Mouse (Mus musculus): ENCODE results near the gene Ovch2.

Ovch2 gene

DNA sequence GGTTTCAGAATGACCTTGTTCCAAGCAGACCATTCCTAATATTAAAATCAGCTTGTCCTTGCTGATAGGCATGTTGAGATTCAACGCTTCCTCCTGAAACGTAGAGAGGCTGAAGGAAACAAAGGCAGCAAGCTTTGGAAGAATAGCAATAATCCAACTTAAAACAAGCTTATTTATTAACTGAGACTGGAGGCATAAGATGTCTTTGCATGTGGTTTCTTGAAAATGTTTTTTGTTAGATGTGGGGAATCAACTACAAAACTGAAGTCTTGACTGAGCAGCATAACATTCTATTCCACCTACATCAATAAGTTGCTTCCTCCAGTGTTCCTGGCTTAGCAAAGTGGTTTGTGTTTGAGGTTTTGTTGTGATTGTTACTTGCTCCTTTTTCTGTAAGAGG is at the start of gene Ovch2:
Gene Ovch2 (minus strand): TSS at position 101 of the 400 bp plus-strand sequence.
- WGBS = 84% methylated on average over 2 of the region's 2 CpGs

GRCm38 (mm10) chr7:107847390-107847789 is 46.4 kb upstream of the Ovch2 start, which contains the start of gene Olfr470:
Olfr470 (minus strand) TSS chr7:107847490.
- 69% methylated on average over 1 of the region's 1 CpGs for WGBS

DNA sequence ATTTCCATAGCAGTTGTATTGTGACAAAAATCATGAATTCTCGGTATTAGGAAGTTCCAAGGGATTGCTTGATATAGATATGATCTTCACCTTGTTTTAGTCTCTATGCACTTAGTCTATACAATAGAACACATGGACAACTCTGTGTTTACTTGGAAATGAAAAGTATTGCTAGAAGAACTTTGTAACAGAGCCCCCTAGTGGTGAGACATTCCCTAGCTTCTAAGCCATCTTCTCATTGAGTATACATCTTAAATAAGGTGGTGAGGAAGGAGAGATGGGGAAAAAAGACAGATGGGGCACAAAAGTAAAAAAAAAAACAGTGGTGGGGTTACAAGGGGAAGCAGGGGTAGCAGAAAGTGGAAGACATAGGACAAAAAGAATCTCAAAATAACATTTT is 40.7 kb upstream of the Ovch2 start:
- 86% methylated on average over 1 of the region's 1 CpGs for WGBS

DNA sequence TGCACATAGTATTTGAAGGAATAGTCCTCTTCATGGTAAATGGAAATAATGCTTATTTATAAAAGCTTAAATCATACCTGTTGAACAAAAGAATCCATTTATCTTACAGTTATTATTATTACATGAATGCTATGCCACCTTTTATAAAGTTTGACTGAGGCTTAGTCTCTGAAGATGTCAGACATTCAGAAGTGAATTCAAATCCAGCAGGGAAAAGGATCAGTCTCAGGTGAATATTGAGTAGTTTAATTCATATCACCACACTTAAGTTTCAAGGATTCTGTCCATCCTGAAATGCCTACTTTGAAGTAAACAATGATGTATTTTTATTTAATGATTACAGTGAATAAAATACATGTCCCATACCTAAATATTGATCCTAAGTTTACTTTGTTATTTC is 24.4 kb upstream of the Ovch2 start, which contains the start of gene Olfr469:
Gene Olfr469 (minus strand): TSS at position 101 of the 400 bp plus-strand sequence.

GRCm38 (mm10) chr7:107823867-107824266 is 22.9 kb upstream of the Ovch2 start:
- 60% methylated on average over 2 of the region's 2 CpGs for WGBS

DNA sequence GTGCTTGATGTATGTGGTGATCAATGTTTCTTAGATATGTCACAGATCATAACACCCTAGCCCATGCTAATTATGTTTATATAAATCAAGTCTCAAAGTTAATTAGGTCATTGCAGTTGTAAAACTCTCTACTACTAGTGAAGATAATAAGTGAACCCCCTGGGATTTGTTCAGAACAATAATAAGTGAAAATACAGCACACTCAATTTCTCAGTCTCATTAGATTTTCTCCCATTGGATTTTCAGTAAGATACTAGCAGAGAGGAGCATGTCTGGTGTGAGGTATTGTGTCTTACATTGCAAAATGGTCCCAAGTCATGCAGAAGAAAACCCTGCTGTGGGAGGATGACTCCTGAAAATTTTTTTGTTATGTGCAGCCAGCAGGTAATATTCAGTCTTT is 11.0 kb upstream of the Ovch2 start, which contains the start of gene Olfr467:
Gene Olfr467 (plus strand): TSS at position 301 of the 400 bp plus-strand sequence.

GRCm38 (mm10) chr7:107802138-107802537 is 1.1 kb upstream of the Ovch2 start:
- 74% methylated on average over 3 of the region's 3 CpGs for WGBS

GRCm38 (mm10) chr7:107796500-107796899 is 4.5 kb downstream of the Ovch2 start:
- 95% methylated on average over 2 of the region's 2 CpGs for WGBS

- 54% methylated on average over 3 of the region's 3 CpGs for WGBS
Measured at GRCm38 (mm10) chr7:107787977-107788620, 12.9 kb downstream of the Ovch2 start.

DNA sequence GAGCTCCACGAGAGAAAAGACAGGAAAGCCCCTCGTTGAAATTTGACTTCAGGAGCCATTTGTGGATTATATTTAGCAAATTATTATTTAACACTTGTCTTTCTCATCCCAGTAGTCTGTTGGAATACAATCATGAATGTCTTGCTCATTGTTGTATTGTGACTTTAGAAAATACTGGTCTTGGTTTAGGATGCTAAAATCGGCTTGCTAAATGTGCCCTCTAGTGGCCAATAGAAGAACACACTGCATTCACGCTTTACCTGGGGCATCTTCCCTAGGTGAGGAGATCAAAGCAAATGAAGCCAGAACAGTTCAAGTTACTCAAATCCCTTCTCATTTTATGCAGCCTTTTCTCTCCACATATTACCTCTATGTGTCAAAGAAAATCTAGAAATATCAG is 21.4 kb downstream of the Ovch2 start:
- 38% methylated on average over 4 of the region's 4 CpGs for WGBS

- WGBS = 88% methylated on average over 1 of the region's 1 CpGs
Measured at GRCm38 (mm10) chr7:107778216-107778615, 22.8 kb downstream of the Ovch2 start.

- WGBS = 58% methylated on average over 6 of the region's 6 CpGs
Measured at GRCm38 (mm10) chr7:107770812-107771211, 30.2 kb downstream of the Ovch2 start.

DNA sequence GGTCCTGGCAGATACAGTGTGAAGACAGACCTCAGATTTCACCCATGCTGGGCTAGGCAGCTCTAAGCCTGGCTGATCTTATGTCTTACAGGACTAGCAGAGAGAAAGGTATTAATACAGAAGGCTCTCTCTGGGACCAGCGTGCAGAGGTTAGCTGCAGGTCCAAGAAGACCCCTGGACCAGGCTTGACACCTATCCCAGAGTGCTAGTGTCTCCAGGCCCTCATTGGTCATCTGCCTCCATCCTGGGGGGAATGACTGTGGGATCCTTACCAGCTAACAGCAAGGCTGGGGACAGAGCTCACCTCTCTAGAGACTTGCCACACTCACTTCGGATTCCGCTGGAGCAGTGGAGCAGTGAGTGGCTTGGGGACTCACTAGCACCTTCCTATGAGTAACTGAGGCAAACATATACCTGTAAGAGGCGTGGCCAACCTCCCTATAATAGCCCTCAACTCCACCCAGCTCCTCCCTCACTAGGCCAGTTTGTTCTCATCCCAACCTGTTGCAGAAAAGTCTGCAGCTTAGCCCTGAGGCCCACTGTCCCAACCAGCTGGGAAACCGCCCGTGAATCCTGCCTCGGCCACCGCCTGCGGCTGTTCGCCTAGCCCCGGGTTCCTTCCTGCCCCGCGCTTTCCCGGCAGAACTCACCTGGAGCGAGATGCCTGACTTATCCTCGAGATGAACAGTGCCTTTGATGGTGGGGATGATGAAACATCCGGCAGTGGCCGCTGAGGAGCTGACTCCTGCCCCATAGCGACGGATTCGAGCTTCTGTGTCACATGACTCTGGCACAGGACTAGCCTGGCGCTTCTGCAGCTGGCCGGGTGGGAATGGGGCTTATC is 43.5 kb downstream of the Ovch2 start, which contains the start of gene Cyb5r2:
Gene Cyb5r2 (minus strand): TSS at position 725 of the 844 bp plus-strand sequence.
- WGBS = 18% methylated on average over 23 of the region's 23 CpGs

DNA sequence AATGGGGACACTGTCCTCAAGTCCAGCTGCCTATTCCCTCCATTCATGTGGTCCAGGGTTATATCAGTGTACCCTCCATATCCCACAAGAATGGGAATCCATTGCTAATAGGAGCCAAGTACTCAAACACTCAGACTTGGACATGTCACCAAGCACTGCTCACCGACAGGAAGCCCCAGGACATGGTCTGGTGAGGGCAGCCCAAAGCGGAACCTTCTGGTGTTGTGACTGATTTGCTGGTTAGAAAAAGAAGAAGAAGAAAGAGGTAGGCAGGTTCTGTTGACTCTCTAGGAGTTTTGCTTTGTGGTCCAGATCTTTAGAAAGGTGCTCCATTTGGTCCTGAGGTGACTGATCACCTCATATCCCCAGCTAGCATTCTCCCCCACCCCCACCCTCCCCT is 44.3 kb downstream of the Ovch2 start:
- WGBS = 92% methylated on average over 2 of the region's 2 CpGs

DNA sequence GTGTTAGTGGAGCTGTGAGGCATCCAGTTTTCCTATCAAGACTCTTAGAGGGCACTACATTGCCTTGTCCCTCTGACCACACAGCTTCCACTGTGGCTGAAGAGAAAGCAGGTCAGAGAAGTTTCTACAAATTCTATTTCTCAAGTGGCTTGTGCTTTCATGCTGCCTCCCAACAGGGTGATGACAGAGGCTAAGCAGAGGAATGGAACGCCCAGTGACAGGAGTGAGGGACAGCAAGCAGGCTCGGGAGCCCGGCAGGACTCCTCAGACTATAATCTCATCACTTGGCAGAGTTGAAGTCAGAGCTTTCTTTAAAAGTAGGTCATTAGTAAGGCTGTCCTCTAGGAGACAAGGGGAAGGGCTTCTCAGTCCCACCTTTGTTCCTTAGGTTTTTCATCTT is 45.1 kb downstream of the Ovch2 start:
- WGBS = 84% methylated on average over 3 of the region's 3 CpGs

- WGBS = 78% methylated on average over 10 of the region's 10 CpGs
Measured at GRCm38 (mm10) chr7:107752031-107752520, 48.9 kb downstream of the Ovch2 start.

- WGBS = 93% methylated on average over 4 of the region's 4 CpGs
Measured at GRCm38 (mm10) chr7:107749721-107750120, 51.3 kb downstream of the Ovch2 start.

DNA sequence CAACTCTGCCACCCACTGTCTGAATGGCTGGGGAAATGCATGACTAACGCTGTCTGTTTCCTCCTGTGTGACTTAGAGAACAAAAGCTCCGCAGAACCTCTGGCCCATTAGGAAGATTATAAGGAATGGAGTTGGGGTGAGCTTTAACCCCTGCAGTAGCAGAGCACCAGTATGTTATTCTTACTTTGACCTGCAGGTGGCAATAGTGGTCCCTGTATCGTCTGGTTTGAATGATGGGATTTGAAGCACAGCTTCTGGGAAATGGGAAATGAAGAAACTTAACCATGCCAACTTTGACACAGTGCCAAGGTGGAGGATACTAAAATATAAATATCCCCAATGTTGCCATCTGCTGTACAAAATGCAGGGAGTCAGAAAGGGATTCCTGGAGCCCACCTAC is 51.7 kb downstream of the Ovch2 start:
- WGBS = 5% methylated on average over 3 of the region's 3 CpGs

GRCm38 (mm10) chr7:107747954-107748353 is 53.1 kb downstream of the Ovch2 start:
- WGBS = 19% methylated on average over 2 of the region's 2 CpGs

DNA sequence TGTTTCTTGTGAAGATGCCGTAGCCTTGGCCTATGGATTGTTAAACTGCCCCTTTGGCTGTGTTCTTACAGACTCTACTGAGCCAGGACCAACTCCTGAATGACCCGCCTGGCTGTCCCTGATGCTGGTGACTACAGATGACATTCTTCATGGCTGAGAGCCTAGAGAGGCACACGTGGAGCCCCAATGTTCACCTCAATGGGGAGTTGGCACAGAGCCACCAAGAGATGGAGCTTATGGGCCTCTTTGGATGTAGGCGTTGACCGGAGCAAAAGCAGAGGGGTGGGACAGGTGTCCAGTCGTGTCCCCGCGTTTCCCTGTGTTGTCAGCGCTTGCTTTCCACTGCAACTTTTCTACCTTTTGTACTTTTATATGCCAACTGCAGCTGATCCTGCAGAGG is 53.5 kb downstream of the Ovch2 start:
- WGBS = 86% methylated on average over 9 of the region's 9 CpGs

GRCm38 (mm10) chr7:107746036-107746435 is 55.0 kb downstream of the Ovch2 start:
- WGBS = 89% methylated on average over 8 of the region's 8 CpGs

- WGBS = 77% methylated on average over 2 of the region's 2 CpGs
Measured at GRCm38 (mm10) chr7:107745111-107745510, 55.9 kb downstream of the Ovch2 start.

DNA sequence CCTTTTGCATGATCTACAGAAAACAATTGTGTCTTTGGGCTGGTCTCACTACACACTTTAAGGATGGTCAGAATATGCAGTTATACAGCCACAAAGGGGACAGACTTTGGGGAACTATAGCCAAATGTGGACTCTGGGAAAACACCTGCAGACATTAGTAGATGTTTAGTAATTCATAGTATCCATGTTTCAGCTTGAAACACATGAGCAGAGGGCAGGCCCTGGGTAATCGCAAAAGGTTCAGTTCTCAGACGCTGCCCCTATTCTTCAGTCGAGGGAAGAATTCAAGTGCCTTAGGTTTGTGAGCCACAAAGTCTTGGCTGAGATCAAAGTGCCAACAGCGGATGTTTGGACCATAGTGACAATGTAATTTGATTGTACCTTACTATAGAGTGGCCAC is 56.6 kb downstream of the Ovch2 start:
- WGBS = 91% methylated on average over 4 of the region's 4 CpGs
